Mouse (Mus musculus): ENCODE data around the gene Ggta1.

- TF ChIP-seq POLR2A (IDR thresholded peaks at IDR 0.05; ENCODE audit: low read depth, low read length) (no peak), CTCF (conservative IDR thresholded peaks at IDR 0.05; ENCODE audit: insufficient read depth, insufficient read length, low read depth, low read length) (no peak)
These were observed 14.7 kb downstream of the Ggta1 start for GRCm38 (mm10) chr2:35448215-35448913.
